Mouse (Mus musculus) heart, postnatal 10 days (tissue): ENCODE measurements around the gene Glce. TPM values are rescaled to one million over a fixed set of nuclear protein-coding genes. Genes with fewer than 3 reads are reported as not detected.

Experiments
- DNase-seq, 2 experiments: peaks; one replicate each; pipeline ENCODE4 v3.0.0; 2021
- intact Hi-C: fragments of 180-260 bp; cut with DNase I; formaldehyde crosslinking; loops from one replicate; pipeline ENCODE4 v1.15.1; 2025
- microRNA-seq, 2 experiments: library from miRNA; unstranded; fragments of <30 nt; microRNA quantifications; one replicate each; pipeline ENCODE4 v1.2.0; 2022
- total RNA-seq, 2 experiments: library from RNA; stranded (reverse); gene quantifications; 2 replicates each; pipeline ENCODE4 v1.2.3; 2021

The Glce gene
- total RNA-seq, 2 experiments from 2014 or later: 14.6 to 15.3 TPM

- intact Hi-C loops: loop anchor here (1.0 to 10.0 kb wide), 4 partner anchors 83 to 515 kb away; partner anchors contain the start of gene Glce
- DNase-seq: peak; percentile 89 to 94
These were observed 82.3 kb downstream of the Glce start for GRCm38 (mm10) chr9:62040008-62040608.

DNA sequence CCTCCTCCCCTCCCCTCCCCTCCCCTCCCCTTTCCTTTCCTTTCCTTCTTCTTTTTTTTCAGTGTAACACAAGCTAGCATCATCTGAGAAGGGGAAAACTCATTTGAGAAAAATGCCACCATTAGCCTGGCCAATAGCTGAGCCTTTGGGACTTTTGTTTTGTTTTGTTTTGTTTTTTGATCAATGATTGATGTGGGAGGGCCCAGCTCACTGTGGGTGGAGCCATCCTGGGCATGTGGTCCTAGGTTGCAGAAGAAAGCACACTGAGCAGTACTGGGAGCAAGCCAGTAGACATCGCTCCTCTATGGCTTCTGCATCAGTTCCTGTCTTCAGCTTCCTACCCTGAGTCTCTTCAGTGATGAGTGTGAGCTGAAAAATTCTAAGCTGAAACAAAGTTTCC, 86.6 kb downstream of the Glce start:
- no peak for DNase-seq
- intact Hi-C loops: loop anchor here (5.0 kb wide), 1 partner anchor 69 kb away; no protein-coding TSS in a partner anchor

GRCm38 (mm10) chr9:62032206-62032605, 90.2 kb downstream of the Glce start:
- DNase-seq: no peak
- intact Hi-C loops: no loop called here

GRCm38 (mm10) chr9:62028072-62028471, 94.4 kb downstream of the Glce start:
- intact Hi-C loops: no loop called here
- DNase-seq: no peak

DNA sequence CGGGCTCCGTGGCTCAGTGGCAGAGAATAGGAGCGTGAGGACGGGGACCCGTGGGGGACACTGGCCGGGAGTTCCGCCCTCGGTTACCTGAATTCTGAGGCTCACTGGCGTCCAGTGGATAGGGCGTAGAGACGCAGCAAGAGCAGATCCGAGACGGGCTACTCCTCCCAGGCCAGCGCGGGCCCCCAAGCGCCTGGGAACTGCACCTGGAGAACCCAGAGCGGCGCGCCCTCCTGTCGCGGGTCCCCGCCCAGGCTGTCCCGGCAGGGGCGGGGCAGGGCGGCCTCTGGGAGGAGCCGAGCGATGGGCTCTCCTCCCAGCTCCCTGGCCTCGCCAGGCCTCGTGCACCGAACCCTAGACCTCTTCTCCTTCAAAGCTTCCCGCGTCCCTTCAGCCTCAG, 95.9 kb downstream of the Glce start, which contains the start of gene Paqr5:
Gene Paqr5 (minus strand): TSS at position 257 of the 400 bp plus-strand sequence.
- intact Hi-C loops: no loop called here
- peak; percentile 24 to 31 for DNase-seq

DNA sequence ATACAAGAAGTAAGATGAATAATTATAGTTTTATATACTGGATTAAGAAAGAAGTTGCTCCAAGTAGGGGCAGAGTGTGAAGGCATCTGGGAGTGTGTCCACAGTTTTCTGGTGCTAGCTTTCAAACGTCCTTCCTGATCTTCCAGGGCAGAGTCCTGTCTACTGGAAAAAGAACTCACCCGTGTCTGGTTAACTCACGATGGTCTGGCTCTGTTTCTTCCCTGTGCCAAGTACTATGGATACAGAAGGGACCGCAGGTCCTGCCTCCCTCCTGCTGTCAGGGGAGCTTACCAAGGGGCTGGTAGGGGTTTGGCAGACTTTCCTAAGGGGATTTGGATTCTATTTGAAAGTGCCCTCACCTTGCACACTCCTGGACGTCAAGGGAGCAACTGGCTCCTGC, 97.4 kb downstream of the Glce start:
- DNase-seq: no peak
- intact Hi-C loops: no loop called here

GRCm38 (mm10) chr9:62023879-62024278, 98.6 kb downstream of the Glce start:
- intact Hi-C loops: no loop called here

DNA sequence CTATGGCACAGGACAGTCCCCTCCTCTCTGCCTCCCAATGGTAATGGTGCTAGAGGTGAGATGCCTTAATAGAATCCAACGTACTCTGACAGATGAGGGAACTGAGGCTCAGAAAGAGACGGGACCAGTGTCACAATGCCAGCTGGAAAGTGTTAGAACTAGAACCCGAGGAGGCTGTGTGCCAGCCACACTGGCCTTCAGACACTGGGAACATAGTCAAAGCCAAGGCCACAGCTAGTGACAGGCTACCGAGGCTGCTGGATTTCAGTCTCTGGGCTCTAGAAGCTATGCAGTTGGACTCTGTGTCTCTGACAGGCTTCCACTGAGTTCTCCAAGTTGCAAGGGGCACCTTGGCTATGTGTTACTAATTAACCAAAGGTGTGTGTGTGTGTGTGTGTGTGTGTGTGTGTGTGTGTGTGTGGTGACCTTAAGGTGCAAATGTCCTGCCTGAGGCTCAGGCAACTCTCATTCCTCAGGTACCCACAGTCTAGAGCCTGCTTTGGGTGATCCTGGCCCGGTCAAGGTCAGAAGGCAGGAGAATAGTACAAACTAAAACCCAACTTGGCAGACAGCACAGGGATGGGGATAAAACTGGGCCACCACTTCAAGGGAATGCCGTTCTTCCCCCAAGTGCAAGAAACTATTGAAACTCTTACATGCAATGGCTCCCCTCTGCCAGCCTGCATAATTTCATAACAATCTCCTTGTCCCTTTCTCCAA, 99.3 kb downstream of the Glce start:
- intact Hi-C loops: no loop called here
- DNase-seq: no peak

More at GRCm38 (mm10) chr9:62023879-62024278, 98.6 kb downstream of the Glce start:
- DNase-seq: no peak

- intact Hi-C loops: no loop called here
- no peak for DNase-seq
These were observed 100.8 kb downstream of the Glce start for GRCm38 (mm10) chr9:62021583-62022120.

GRCm38 (mm10) chr9:62020259-62020658, 102.2 kb downstream of the Glce start:
- intact Hi-C loops: no loop called here
- DNase-seq: no peak

DNA sequence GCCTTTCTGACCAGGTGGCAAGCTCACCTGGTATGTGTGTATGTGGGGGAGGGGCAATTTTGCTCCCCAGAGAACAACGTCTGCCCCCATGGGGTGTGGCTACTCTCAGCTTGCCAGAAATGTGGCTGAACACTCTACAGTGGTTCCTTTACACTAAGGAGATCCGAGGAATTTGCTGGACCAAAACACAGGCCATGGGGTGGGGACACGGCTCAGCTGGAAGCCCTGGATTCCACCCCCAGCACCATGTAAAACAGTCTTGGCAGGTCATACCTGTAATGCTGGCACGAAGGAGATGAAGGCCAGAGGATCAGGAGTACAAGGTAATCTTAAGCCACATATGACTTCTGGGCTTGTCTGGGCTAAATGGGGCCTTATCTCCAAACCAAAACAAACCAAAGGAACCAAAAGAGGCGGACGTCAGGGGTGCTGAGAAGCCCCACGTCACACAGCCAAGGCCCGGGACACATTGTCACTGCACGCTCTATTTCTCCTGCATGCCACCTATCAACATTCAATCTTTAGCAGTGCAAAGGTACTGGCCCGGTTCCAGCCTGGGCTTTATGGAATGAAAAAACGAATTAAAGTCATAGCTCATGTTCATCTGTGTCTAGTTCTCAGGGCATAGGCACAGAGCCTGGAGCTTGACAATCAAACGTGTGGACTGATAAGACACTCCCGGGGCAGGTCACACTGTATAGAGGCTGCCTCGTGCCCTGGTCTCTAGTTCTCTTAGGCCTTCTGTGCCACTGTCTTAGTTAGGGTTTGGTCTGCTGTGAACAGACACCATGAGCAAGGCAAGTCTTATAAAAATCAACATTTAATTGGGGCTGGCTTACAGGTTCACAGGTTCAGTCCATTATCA, 104.0 kb downstream of the Glce start:
- intact Hi-C loops: no loop called here
- DNase-seq: no peak

GRCm38 (mm10) chr9:62017329-62017728, 105.1 kb downstream of the Glce start:
- DNase-seq: no peak
- intact Hi-C loops: no loop called here

- intact Hi-C loops: no loop called here
- no peak for DNase-seq
These were observed 107.0 kb downstream of the Glce start for GRCm38 (mm10) chr9:62015504-62015903.

DNA sequence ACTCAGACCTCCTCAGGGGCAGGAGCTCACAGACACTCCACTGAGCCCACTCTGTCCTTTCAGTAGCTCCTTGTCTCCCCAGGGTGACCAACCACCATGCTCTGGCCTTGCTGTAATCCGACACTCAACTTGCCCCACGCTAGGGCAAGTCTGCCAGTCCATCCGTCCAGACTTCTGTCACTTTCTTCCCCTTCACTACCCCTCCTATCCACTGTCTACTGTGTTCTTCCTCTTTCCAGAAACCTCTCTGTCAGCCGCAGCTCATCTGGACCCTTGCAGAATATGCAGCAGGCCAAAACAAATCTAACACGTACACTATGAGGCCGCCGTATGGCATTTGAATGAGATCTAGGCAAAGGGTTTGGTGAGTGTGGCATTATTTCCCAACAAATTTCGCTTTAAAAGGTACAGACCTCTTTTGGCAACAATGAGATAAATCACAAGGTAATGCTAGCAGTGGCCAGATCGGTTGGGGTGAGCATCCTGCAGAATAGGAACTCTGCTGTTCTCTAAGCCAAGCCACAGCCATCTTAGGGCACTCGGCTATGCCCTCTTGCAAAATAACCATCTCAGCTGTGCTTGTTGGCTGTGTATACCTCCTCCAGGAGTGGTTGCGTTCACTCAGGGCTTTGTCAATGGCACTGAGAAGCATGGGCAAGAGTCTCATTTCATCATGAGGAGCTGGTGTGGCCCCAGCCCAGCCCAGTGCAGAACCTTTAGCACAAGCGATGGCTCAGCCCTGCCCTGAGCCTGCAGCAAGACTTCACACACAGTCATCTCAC, 108.9 kb downstream of the Glce start:
- DNase-seq: no peak

GRCm38 (mm10) chr9:62008360-62008759, 114.1 kb downstream of the Glce start:
- intact Hi-C loops: no loop called here
- no peak for DNase-seq

More for the DNA sequence above, 108.9 kb downstream of the Glce start:
- intact Hi-C loops: no loop called here

Small RNA genes lying within 50 kb of the gene (microRNA-seq; reads per million reads assigned to microRNA genes)
- 2.6 to 5.2 reads per million in 2 experiments for gene Mir5133

Other genes starting within 250 kb of the Glce start
- gene Rplp1, start 208.1 kb downstream of the Glce start, total RNA-seq: 1,000 to 10,000 TPM; 1,715 to 1,777 TPM
- 10 to 100 TPM; 22.9 to 28.4 TPM for gene Kif23, start 175.9 kb downstream of the Glce start, total RNA-seq
- gene Paqr5, start 95.8 kb downstream of the Glce start, total RNA-seq: not detected
- gene Spesp1, start 159.6 kb upstream of the Glce start, total RNA-seq: not detected
- gene Anp32a, start 218.6 kb upstream of the Glce start, total RNA-seq: 100 to 1,000 TPM; 231 to 270 TPM